Mouse (Mus musculus) liver, postnatal 0 days (tissue): ENCODE measurements around the gene Soga3.

Experiments used
- CTCF ChIP-seq: sonication (generic); IDR thresholded peaks from 2 replicates; pipeline ENCODE4 v1.5.1; 2016; ENCODE audit warnings: antibody characterized with exemption, low read depth
- EP300 ChIP-seq: IDR thresholded peaks from 2 replicates; pipeline ENCODE4 v1.6.1; 2016; ENCODE audit warnings: antibody characterized with exemption, low read depth, mild to moderate bottlenecking

- TF ChIP-seq CTCF (no peak), EP300 (no peak)
Measured at GRCm38 (mm10) chr10:29193769-29194168, 50.1 kb downstream of the Soga3 start.
